Mouse (Mus musculus) thymus, postnatal 25 days (tissue): ENCODE data around the gene Gm10666.
"Not testable (repeated sequence)": the region's sequence is repeated elsewhere in the genome, so short reads cannot be mapped to it uniquely, and the experiment has no call there.

Experiments
- DNase-seq: peaks from one replicate; pipeline ENCODE4 v3.0.0; 2022

Gene Gm10666

GRCm38 (mm10) chr7:22134641-22135040 lies at the start of gene Gm10666:
Gm10666 (minus strand) TSS chr7:22134741.
- not testable (repeated sequence) for DNase-seq

GRCm38 (mm10) chr7:22163935-22164334 lies 29.4 kb upstream of the Gm10666 start, which contains the start of gene Vmn1r142:
Vmn1r142 (minus strand) TSS chr7:22164035.
- DNase-seq: not testable (repeated sequence)

- not testable (repeated sequence) for DNase-seq
Observed at GRCm38 (mm10) chr7:22118145-22118544, 16.4 kb downstream of the Gm10666 start, which contains the start of gene Gm16451. Gm16451 (minus strand) TSS chr7:22118245.
